Mouse (Mus musculus) skeletal muscle tissue, adult 2 months (tissue): ENCODE results near the gene Urgcp.
A peak's percentile ranks its signal among the peaks of the same experiment; 100 is the strongest.

Experiments used
- DNase-seq: peaks from one replicate; pipeline ENCODE4 v3.0.0-alpha.2; 2012; ENCODE audit warnings: low read depth, low spot score

The Urgcp gene

GRCm38 (mm10) chr11:5715630-5716105 lies 46.5 kb downstream of the Urgcp start, which contains the start of gene Mrps24:
Gene Mrps24 (minus strand): TSS chr11:5715680.
- no peak for DNase-seq

DNA sequence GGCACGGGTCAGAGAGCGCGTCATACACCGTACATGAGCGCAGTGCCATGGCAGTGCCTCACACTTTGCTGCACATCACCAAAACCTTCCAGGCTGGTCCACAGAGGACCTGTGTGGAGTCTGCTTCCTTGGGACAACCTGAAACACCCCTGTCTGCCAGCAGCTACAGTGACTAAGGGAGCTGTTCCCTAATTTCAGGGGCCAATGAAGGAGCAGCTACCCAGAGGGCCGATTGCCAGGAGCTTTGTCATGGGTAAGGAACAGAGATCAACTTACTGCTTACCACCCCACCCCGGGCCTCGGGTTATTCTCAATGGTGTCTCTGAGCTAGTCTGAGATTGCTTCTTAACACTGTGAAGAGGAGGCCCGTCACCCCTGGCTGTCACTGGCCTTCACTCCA lies 47.0 kb downstream of the Urgcp start:
- no peak for DNase-seq

DNA sequence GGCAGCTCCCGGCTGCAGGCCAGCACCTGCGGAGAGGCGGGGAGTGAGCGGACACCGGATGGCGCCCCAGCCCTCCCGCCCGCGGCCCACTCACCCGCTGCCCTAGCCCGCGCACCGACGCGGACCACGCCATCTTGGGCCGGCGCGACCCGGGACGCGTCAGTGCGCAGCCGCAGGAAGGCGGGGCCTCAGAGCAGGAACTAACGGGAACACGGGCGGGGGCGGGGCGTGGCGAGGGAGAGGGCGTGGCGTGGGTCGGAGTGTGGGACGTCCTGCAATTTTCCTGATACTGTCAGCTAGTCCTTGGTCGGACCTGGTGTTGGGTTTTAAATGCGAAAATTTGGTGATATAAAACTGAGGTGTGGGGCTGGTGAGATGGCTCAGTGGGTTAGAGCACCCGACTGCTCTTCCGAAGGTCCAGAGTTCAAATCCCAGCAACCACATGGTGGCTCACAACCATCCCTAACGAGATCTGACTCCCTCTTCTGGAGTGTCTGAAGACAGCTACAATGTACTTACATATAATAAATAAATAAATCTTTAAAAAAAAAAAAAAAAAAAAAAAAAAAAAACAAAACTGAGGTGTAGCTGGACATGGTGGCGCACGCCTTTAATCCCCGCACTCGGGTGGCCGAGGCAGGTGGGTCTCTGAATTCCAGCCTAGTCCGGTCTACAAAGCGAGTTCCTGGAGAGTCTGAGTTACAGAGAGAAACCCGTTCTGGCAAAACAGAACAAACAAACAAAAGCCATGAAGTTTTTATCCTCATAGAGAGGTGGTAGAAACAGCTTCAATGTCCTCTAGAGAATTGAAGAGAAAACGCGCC lies 54.4 kb downstream of the Urgcp start:
- DNase-seq: peak; percentile 82

- no peak for DNase-seq
Observed at GRCm38 (mm10) chr11:5706874-5707529, 55.2 kb downstream of the Urgcp start.

- no peak for DNase-seq
Observed at GRCm38 (mm10) chr11:5705972-5706371, 56.2 kb downstream of the Urgcp start.

- DNase-seq: no peak
Observed at GRCm38 (mm10) chr11:5703341-5703740, 58.8 kb downstream of the Urgcp start.

DNA sequence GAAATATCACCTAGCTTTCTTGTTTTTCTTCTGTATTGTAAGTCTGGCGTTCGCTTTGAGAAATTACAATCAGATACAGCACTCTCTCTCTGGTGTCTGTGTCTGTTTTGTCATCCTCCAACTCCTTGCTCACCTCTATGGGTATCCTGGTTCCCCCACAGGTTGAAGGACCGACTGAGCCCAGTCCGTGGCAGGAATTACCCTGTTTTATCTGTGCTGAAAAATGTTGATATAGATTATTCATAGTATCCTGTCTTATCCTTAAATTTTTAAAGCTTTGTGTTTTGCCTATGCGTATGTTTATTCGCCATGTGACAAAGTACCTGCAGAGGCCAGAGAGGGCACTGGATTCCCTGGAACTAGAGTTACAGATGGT lies 59.2 kb downstream of the Urgcp start:
- DNase-seq: no peak

- no peak for DNase-seq
Observed at GRCm38 (mm10) chr11:5702271-5702956, 59.8 kb downstream of the Urgcp start.

- no peak for DNase-seq
Observed at GRCm38 (mm10) chr11:5701821-5702220, 60.4 kb downstream of the Urgcp start.

- DNase-seq: no peak
Observed at GRCm38 (mm10) chr11:5701300-5701699, 60.9 kb downstream of the Urgcp start.

- DNase-seq: no peak
Observed at GRCm38 (mm10) chr11:5700808-5701207, 61.4 kb downstream of the Urgcp start.

- no peak for DNase-seq
Observed at GRCm38 (mm10) chr11:5691775-5692174, 70.4 kb downstream of the Urgcp start.

- no peak for DNase-seq
Observed at GRCm38 (mm10) chr11:5684283-5684682, 77.9 kb downstream of the Urgcp start.

DNA sequence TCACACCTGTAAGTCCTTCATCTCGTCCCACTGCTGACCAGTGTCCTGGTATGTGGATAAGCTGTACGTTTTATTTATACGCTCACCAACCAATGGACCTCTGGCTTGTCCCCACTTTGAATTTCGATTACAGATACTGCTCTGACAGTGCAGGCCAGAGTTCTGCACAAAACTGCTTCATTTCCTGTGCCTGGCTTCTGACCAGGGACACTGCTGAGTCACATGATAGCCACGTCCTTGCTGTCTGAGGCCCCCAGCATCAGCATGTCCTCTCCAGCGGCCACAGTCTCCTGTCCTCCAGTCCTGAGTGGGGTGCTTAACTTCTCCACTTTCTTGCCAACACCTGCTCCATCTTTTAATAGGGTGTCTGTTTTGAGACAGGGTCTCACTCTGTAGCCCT lies 79.6 kb downstream of the Urgcp start:
- DNase-seq: no peak
